25 mouse cellular contexts compared by ENCODE assay signal in the genomic region with DNA sequence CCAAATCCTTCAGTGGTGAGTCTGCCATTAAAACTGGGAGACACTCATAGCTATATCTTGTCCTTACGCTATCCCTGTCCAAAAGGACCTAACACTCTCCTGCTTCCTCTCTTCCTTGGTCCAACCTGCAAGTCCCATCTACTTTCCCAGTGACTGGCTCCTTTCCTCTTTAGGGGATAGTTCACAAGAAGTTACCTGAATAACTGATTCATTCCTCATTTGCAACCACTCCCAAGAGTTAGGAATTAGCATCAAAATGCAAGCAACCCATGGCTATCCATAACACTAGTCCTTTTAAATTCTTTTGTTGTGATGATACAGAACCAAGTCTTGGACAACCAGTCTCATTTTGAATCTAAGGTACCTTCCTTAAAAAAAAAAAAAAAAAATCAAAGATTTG.
DNase-seq lines count a peak whose midpoint lies in the region; TF ChIP-seq lines count a peak whose summit lies in the region.
"Had no signal": no experiment of that assay in that cellular context is flagged by ENCODE, and none has a peak within 500 bp of the region (broad histone marks: within the 10 kb centered on the region; RNA-seq: fewer than 3 reads in every experiment).

No protein-coding gene starts in this region.

- no peaks in the 10 kb centered on the region for H3K27me3 ChIP-seq in ES-Bruce4 (ENCODE audit: control insufficient read depth, insufficient read depth, low read length, poor library complexity, severe bottlenecking)
- H3K27me3 ChIP-seq: CH12.LX; embryonic facial prominence, embryonic 13.5 days; embryonic facial prominence, embryonic 15.5 days; forebrain, embryonic 13.5 days; forebrain, embryonic 15.5 days; Patski had no signal

- H3K36me3 ChIP-seq in ES-Bruce4 (ENCODE audit: control insufficient read depth, insufficient read depth, low read length, poor library complexity, severe bottlenecking), result no peaks in the 10 kb centered on the region; the same call in 1 of the 2 replicates
- H3K36me3 ChIP-seq: embryonic facial prominence, embryonic 13.5 days; embryonic facial prominence, embryonic 15.5 days; forebrain, embryonic 10.5 days; forebrain, embryonic 15.5 days; G1E had no signal

- no peak overlapping the region for H3K9ac ChIP-seq in ES-Bruce4 (ENCODE audit: low read depth, poor library complexity, severe bottlenecking)
- H3K9ac ChIP-seq: embryonic facial prominence, embryonic 13.5 days; embryonic facial prominence, embryonic 15.5 days; forebrain, embryonic 13.5 days; forebrain, embryonic 15.5 days; forebrain, postnatal 0 days had no signal

- TF ChIP-seq POLR2A in ES-Bruce4 (IDR thresholded peaks at IDR 0.05; ENCODE audit: insufficient read depth, low read length), result no peak

- peak overlapping the region; percentile 94 for H3K27ac ChIP-seq in ES-Bruce4 (ENCODE audit: insufficient read depth, low read length)
- H3K27ac ChIP-seq: embryonic facial prominence, embryonic 13.5 days; embryonic facial prominence, embryonic 15.5 days; forebrain, embryonic 10.5 days; forebrain, embryonic 13.5 days; forebrain, embryonic 15.5 days had no signal

- H3K4me1 ChIP-seq in ES-Bruce4 (ENCODE audit: control insufficient read depth, insufficient read depth, low read length), result no peaks in the 10 kb centered on the region
- H3K4me1 ChIP-seq: embryonic facial prominence, embryonic 13.5 days; embryonic facial prominence, embryonic 15.5 days; forebrain, embryonic 10.5 days; forebrain, embryonic 13.5 days; forebrain, embryonic 15.5 days had no signal

- intact Hi-C loops in heart, postnatal 10 days (cut with DNase I), result no loop called here

- TF ChIP-seq CTCF in ES-Bruce4 (IDR thresholded peaks at IDR 0.05; ENCODE audit: low read depth, low read length), result no peak

- DNase-seq in R1 (ENCODE audit: low read depth, low spot score) (peak; percentile 83), ZHBTc4 (ENCODE audit: low read depth, low spot score) (peak; percentile 45)
- DNase-seq in spleen, postnatal 4 days (ENCODE audit: low spot score in 2 of 2), result no peak
- no peak for DNase-seq in heart, postnatal 10 days
- DNase-seq: adrenal gland, adult 8-10 months; adrenal gland, postnatal 14 days; adrenal gland, postnatal 36 days; B cell, adult 2 months; cerebellum, adult 11-12 months; cerebellum, adult 2 months; cerebellum, adult 9-10 months; cerebellum, postnatal 10 days; cerebellum, postnatal 25 days; embryo, embryonic 11 days; forebrain, postnatal 0 days had no signal

- H3K4me3 ChIP-seq in ES-Bruce4 (ENCODE audit: low read depth, low read length), result no peak overlapping the region
- H3K4me3 ChIP-seq: embryonic facial prominence, embryonic 13.5 days; embryonic facial prominence, embryonic 15.5 days; erythroblast, embryonic 14.5 days; forebrain, embryonic 10.5 days; forebrain, embryonic 13.5 days; forebrain, embryonic 15.5 days had no signal

- TF ChIP-seq EP300 in ES-Bruce4 (IDR thresholded peaks at IDR 0.05; ENCODE audit: insufficient read depth, low read depth, low read length), result no peak

- H3K9me3 ChIP-seq in ES-Bruce4 (replicated peaks; ENCODE audit: control insufficient read depth, insufficient read depth, low read length, poor library complexity, severe bottlenecking), result peaks cover 12% of the 10 kb centered on the region
- H3K9me3 ChIP-seq: embryonic facial prominence, embryonic 13.5 days; embryonic facial prominence, embryonic 15.5 days; forebrain, embryonic 10.5 days; forebrain, embryonic 13.5 days; forebrain, embryonic 15.5 days; G1E had no signal

Comparison
In these comparisons a context has a peak if more than half of its experiments do, and no peak if none do; other contexts are left out.
1. DNase-seq: peak in R1 (single experiment) and ZHBTc4 (single experiment); none in spleen, postnatal 4 days (0 of 2) and heart, postnatal 10 days (0 of 2).